Mouse (Mus musculus) hindbrain, embryonic 12.5 days (tissue): ENCODE measurements around the gene Cdh15. TPM values are rescaled to one million over a fixed set of nuclear protein-coding genes. Genes with fewer than 3 reads are reported as not detected.

Source experiments
- ATAC-seq: fragments of 200-750 bp; cut with Nextera tagmentation; 2 replicates; pipeline ENCODE4 v1.8.0; 2017; ENCODE audit warnings: moderate TSS enrichment; ENCODE audit not compliant: low FRiP score
- H3K27ac ChIP-seq: fragments of 300-500 bp; sonication (generic); 2 replicates; pipeline ENCODE4 v1.5.1; 2016; ENCODE audit warnings: mild to moderate bottlenecking
- H3K27me3 ChIP-seq: fragments of 300-500 bp; sonication (generic); 2 replicates; pipeline ENCODE4 v1.6.1; 2016; ENCODE audit warnings: mild to moderate bottlenecking
- H3K36me3 ChIP-seq: fragments of 300-500 bp; sonication (generic); 2 replicates; pipeline ENCODE4 v1.6.1; 2016; ENCODE audit warnings: mild to moderate bottlenecking
- H3K4me1 ChIP-seq: fragments of 300-500 bp; sonication (generic); 2 replicates; pipeline ENCODE4 v1.6.1; 2016
- H3K4me2 ChIP-seq: fragments of 300-500 bp; sonication (generic); replicated peaks from 2 replicates; pipeline ENCODE4 v1.6.1; 2016; ENCODE audit warnings: mild to moderate bottlenecking
- H3K4me3 ChIP-seq: fragments of 300-500 bp; sonication (generic); 2 replicates; pipeline ENCODE4 v1.5.1; 2016; ENCODE audit warnings: mild to moderate bottlenecking
- H3K9ac ChIP-seq: fragments of 300-500 bp; sonication (generic); 2 replicates; pipeline ENCODE4 v1.6.1; 2016; ENCODE audit warnings: mild to moderate bottlenecking, moderate library complexity
- H3K9me3 ChIP-seq: fragments of 300-500 bp; sonication (generic); replicated peaks from 2 replicates; pipeline ENCODE4 v1.6.1; 2016; ENCODE audit warnings: mild to moderate bottlenecking
- WGBS: fragments of 180-500 bp; shearing (Covaris S2); methylation state at CpG from one replicate; pipeline ENCODE4 v1.1.7; 2016; 5-methylcytosine and 5-hydroxymethylcytosine counted together
- polyA plus RNA-seq: library from polyadenylated mRNA; unstranded; fragments of >200 nt; fragmentation: Nextera tagmentation; extraction: Ambion mirVana; gene quantifications from 2 replicates; pipeline ENCODE4 v1.2.1, GENCODE M21; 2016

The Cdh15 gene
- polyA plus RNA-seq, 1 experiment from 2014 or later = 1.9 TPM

GRCm38 (mm10) chr8:122898018-122898417 is 50.3 kb downstream of the Cdh15 start:
- Histone ChIP-seq H3K9me3 (no peaks in the 10 kb centered on the region), H3K27ac (no peak overlapping the region), H3K4me1 (no peaks in the 10 kb centered on the region), H3K4me3 (no peak overlapping the region), H3K27me3 (no peaks in the 10 kb centered on the region), H3K36me3 (peaks cover 67% of the 10 kb centered on the region), H3K4me2 (no peak overlapping the region), H3K9ac (no peak overlapping the region)
- no peak for ATAC-seq
- 90% methylated on average over 4 of the region's 4 CpGs for WGBS

- H3K9ac ChIP-seq = no peak overlapping the region
- no peaks in the 10 kb centered on the region for H3K4me1 ChIP-seq
- H3K36me3 ChIP-seq = peaks cover 63% of the 10 kb centered on the region
- no peaks in the 10 kb centered on the region for H3K9me3 ChIP-seq
- H3K27ac ChIP-seq = no peak overlapping the region
- no peak overlapping the region for H3K4me2 ChIP-seq
- no peak for ATAC-seq
- no peak overlapping the region for H3K4me3 ChIP-seq
- H3K27me3 ChIP-seq = no peaks in the 10 kb centered on the region
- WGBS = 96% methylated on average over 12 of the region's 12 CpGs
These were observed 50.7 kb downstream of the Cdh15 start for GRCm38 (mm10) chr8:122898473-122898872.

GRCm38 (mm10) chr8:122899085-122899484 is 51.3 kb downstream of the Cdh15 start:
- Histone ChIP-seq H3K9ac (no peak overlapping the region), H3K27ac (no peak overlapping the region), H3K9me3 (no peaks in the 10 kb centered on the region), H3K4me3 (no peak overlapping the region), H3K36me3 (peaks cover 56% of the 10 kb centered on the region), H3K4me2 (no peak overlapping the region), H3K27me3 (no peaks in the 10 kb centered on the region), H3K4me1 (no peaks in the 10 kb centered on the region)
- ATAC-seq = no peak
- 81% methylated on average over 5 of the region's 5 CpGs for WGBS

- peaks cover 32% of the 10 kb centered on the region for H3K36me3 ChIP-seq
- peaks cover 4% of the 10 kb centered on the region; the same call in 1 of the 2 replicates for H3K4me1 ChIP-seq
- ATAC-seq = no peak
- H3K4me2 ChIP-seq = no peak overlapping the region
- H3K27me3 ChIP-seq = no peaks in the 10 kb centered on the region
- H3K27ac ChIP-seq = no peak overlapping the region
- H3K9ac ChIP-seq = no peak overlapping the region
- H3K4me3 ChIP-seq = no peak overlapping the region
- no peaks in the 10 kb centered on the region for H3K9me3 ChIP-seq
- 92% methylated on average over 7 of the region's 7 CpGs for WGBS
These were observed 53.7 kb downstream of the Cdh15 start for GRCm38 (mm10) chr8:122901476-122901875.

- Histone ChIP-seq H3K4me3 (no peak overlapping the region), H3K27me3 (no peaks in the 10 kb centered on the region), H3K9me3 (no peaks in the 10 kb centered on the region), H3K36me3 (peaks cover 27% of the 10 kb centered on the region), H3K4me2 (no peak overlapping the region), H3K27ac (no peak overlapping the region), H3K4me1 (peaks cover 4% of the 10 kb centered on the region; the same call in 1 of the 2 replicates), H3K9ac (no peak overlapping the region)
- ATAC-seq = no peak
- WGBS = 84% methylated on average over 8 of the region's 8 CpGs
These were observed 54.2 kb downstream of the Cdh15 start for GRCm38 (mm10) chr8:122901892-122902515.

- no peak overlapping the region for H3K4me2 ChIP-seq
- no peak overlapping the region for H3K9ac ChIP-seq
- no peak for ATAC-seq
- 66% methylated on average over 3 of the region's 3 CpGs for WGBS
- no peaks in the 10 kb centered on the region for H3K27me3 ChIP-seq
- H3K4me1 ChIP-seq = peaks cover 4% of the 10 kb centered on the region; the same call in 1 of the 2 replicates
- H3K36me3 ChIP-seq = peaks cover 23% of the 10 kb centered on the region
- H3K4me3 ChIP-seq = no peak overlapping the region
- no peak overlapping the region for H3K27ac ChIP-seq
- H3K9me3 ChIP-seq = no peaks in the 10 kb centered on the region
These were observed 54.8 kb downstream of the Cdh15 start for GRCm38 (mm10) chr8:122902581-122902980.

GRCm38 (mm10) chr8:122903002-122903401 is 55.2 kb downstream of the Cdh15 start:
- Histone ChIP-seq H3K9ac (no peak overlapping the region), H3K9me3 (no peaks in the 10 kb centered on the region), H3K27ac (no peak overlapping the region), H3K27me3 (no peaks in the 10 kb centered on the region), H3K4me2 (no peak overlapping the region), H3K4me1 (peaks cover 4% of the 10 kb centered on the region; the same call in 1 of the 2 replicates), H3K36me3 (peaks cover 23% of the 10 kb centered on the region), H3K4me3 (no peak overlapping the region)
- 31% methylated on average over 5 of the region's 5 CpGs for WGBS
- ATAC-seq = no peak

- H3K27me3 ChIP-seq = no peaks in the 10 kb centered on the region
- no peaks in the 10 kb centered on the region for H3K9me3 ChIP-seq
- H3K9ac ChIP-seq = no peak overlapping the region
- peaks cover 16% of the 10 kb centered on the region for H3K36me3 ChIP-seq
- 83% methylated on average over 11 of the region's 11 CpGs for WGBS
- ATAC-seq = no peak
- no peak overlapping the region for H3K4me2 ChIP-seq
- no peak overlapping the region for H3K27ac ChIP-seq
- no peak overlapping the region for H3K4me3 ChIP-seq
- peaks cover 4% of the 10 kb centered on the region; the same call in 1 of the 2 replicates for H3K4me1 ChIP-seq
These were observed 56.7 kb downstream of the Cdh15 start for GRCm38 (mm10) chr8:122904496-122904895.

- Histone ChIP-seq H3K9ac (no peak overlapping the region), H3K4me2 (no peak overlapping the region), H3K36me3 (peaks cover 13% of the 10 kb centered on the region), H3K27me3 (no peaks in the 10 kb centered on the region), H3K4me3 (no peak overlapping the region), H3K27ac (no peak overlapping the region), H3K9me3 (no peaks in the 10 kb centered on the region), H3K4me1 (peaks cover 8% of the 10 kb centered on the region; the same call in 1 of the 2 replicates)
- 88% methylated on average over 4 of the region's 4 CpGs for WGBS
- ATAC-seq = no peak
These were observed 57.6 kb downstream of the Cdh15 start for GRCm38 (mm10) chr8:122905346-122905745.

GRCm38 (mm10) chr8:122906463-122907021 is 58.8 kb downstream of the Cdh15 start:
- WGBS = 53% methylated on average over 6 of the region's 6 CpGs
- ATAC-seq = peak; percentile 72; the same call in 1 of the 2 replicates
- H3K27me3 ChIP-seq = no peaks in the 10 kb centered on the region
- H3K27ac ChIP-seq = no peak overlapping the region
- no peak overlapping the region for H3K4me2 ChIP-seq
- peaks cover 8% of the 10 kb centered on the region; the same call in 1 of the 2 replicates for H3K4me1 ChIP-seq
- peaks cover 13% of the 10 kb centered on the region for H3K36me3 ChIP-seq
- H3K9ac ChIP-seq = no peak overlapping the region
- no peaks in the 10 kb centered on the region for H3K9me3 ChIP-seq
- H3K4me3 ChIP-seq = no peak overlapping the region

GRCm38 (mm10) chr8:122912150-122912549 is 64.4 kb downstream of the Cdh15 start:
- Histone ChIP-seq H3K36me3 (peaks cover 23% of the 10 kb centered on the region), H3K9me3 (no peaks in the 10 kb centered on the region), H3K4me3 (no peak overlapping the region), H3K4me1 (peaks cover 7% of the 10 kb centered on the region), H3K4me2 (no peak overlapping the region), H3K27me3 (no peaks in the 10 kb centered on the region), H3K9ac (no peak overlapping the region), H3K27ac (no peak overlapping the region)
- WGBS = 76% methylated on average over 3 of the region's 3 CpGs
- ATAC-seq = no peak

GRCm38 (mm10) chr8:122912871-122913270 is 65.1 kb downstream of the Cdh15 start:
- no peak for ATAC-seq
- Histone ChIP-seq H3K27ac (no peak overlapping the region), H3K9me3 (no peaks in the 10 kb centered on the region), H3K4me2 (no peak overlapping the region), H3K9ac (no peak overlapping the region), H3K4me3 (no peak overlapping the region), H3K4me1 (peaks cover 14% of the 10 kb centered on the region), H3K27me3 (no peaks in the 10 kb centered on the region), H3K36me3 (peaks cover 19% of the 10 kb centered on the region)
- WGBS = 80% methylated on average over 4 of the region's 4 CpGs

GRCm38 (mm10) chr8:122916766-122917165 is 69.0 kb downstream of the Cdh15 start:
- Histone ChIP-seq H3K4me3 (no peak overlapping the region), H3K4me1 (peaks cover 34% of the 10 kb centered on the region), H3K9ac (no peak overlapping the region), H3K27ac (no peak overlapping the region), H3K4me2 (no peak overlapping the region), H3K36me3 (peaks cover 9% of the 10 kb centered on the region; the same call in 1 of the 2 replicates), H3K27me3 (no peaks in the 10 kb centered on the region), H3K9me3 (no peaks in the 10 kb centered on the region)
- WGBS = 76% methylated on average over 3 of the region's 3 CpGs
- ATAC-seq = no peak
